In the genomic region with DNA sequence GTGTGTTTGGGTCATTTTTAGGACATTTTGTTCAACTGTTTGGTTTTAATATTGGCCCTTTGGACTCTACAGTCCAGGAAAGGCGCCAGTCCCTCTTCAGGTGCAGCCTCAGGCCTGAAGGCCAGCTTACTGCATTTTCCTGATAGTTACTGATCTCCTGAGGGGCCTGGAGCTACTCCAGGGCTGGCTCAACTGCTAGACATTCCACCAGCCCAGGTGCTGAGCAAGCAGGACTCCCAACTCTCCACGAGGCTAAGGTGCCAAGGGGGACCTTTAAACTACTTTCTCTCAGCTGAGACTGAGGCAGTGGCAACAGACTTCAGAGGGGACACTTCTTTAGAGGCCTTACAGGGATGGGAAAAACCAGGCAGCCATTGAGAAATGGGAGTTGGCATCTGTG, we compare ENCODE assay signal across 23 mouse cellular contexts. TPM values are rescaled to one million over a fixed set of nuclear protein-coding genes. Genes with fewer than 3 reads are reported as not detected.
A peak's percentile ranks its signal among the peaks of the same experiment; 100 is the strongest.
DNase-seq lines count a peak whose midpoint lies in the region; ATAC-seq and TF ChIP-seq lines count a peak whose summit lies in the region.
"Had no signal": no experiment of that assay in that cellular context is flagged by ENCODE, and none has a peak within 500 bp of the region (broad histone marks: within the 10 kb centered on the region; RNA-seq: fewer than 3 reads in every experiment).

No protein-coding gene starts in this region.

- H3K9ac ChIP-seq in intestine, postnatal 0 days (ENCODE audit: low read depth, low read length): no peak overlapping the region
- no peak overlapping the region for H3K9ac ChIP-seq in intestine, embryonic 16.5 days (ENCODE audit: low read depth, low read length)
- H3K9ac ChIP-seq in liver, adult 2 months (ENCODE audit: low read depth, low read length): no peak overlapping the region
- no peak overlapping the region for H3K9ac ChIP-seq in liver, embryonic 11.5 days (ENCODE audit: low read depth, low read length)
- H3K9ac ChIP-seq in kidney, postnatal 0 days (ENCODE audit: low read depth, low read length): no peak overlapping the region
- H3K9ac ChIP-seq: forebrain, embryonic 13.5 days; forebrain, postnatal 0 days; hindbrain, embryonic 13.5 days had no signal

- no peak for TF ChIP-seq POLR2A in liver, adult 2 months (IDR thresholded peaks at IDR 0.05; ENCODE audit: extremely low read depth, insufficient read depth, low read length)

- no peaks in the 10 kb centered on the region for H3K79me2 ChIP-seq in liver, adult 2 months (ENCODE audit: control insufficient read depth, insufficient read depth, low read length)

- H3K4me3 ChIP-seq in intestine, postnatal 0 days (ENCODE audit: low read depth, low read length): no peak overlapping the region
- H3K4me3 ChIP-seq in intestine, embryonic 16.5 days (ENCODE audit: low read length): no peak overlapping the region
- H3K4me3 ChIP-seq in liver, adult 2 months (ENCODE audit: insufficient read depth, low read depth, low read length): no peak overlapping the region
- H3K4me3 ChIP-seq in liver, embryonic 11.5 days (ENCODE audit: low read depth, low read length): no peak overlapping the region
- no peak overlapping the region for H3K4me3 ChIP-seq in kidney, postnatal 0 days (replicated peaks; ENCODE audit: low read depth, low read length)
- H3K4me3 ChIP-seq: embryonic facial prominence, embryonic 10.5 days; forebrain, embryonic 13.5 days; hindbrain, embryonic 13.5 days had no signal

- peak; percentile 67 for DNase-seq in liver, adult 2 months (ENCODE audit: extremely low read depth, low read depth, low spot score)
- DNase-seq in liver, embryonic 11.5 days (ENCODE audit: low spot score): no peak
- DNase-seq in kidney, postnatal 0 days (ENCODE audit: low spot score): no peak
- peak; percentile 87 to 94 for DNase-seq in kidney, postnatal 36 days
- no peak for DNase-seq in adrenal gland, adult 18-20 months (ENCODE audit: low spot score in 2 of 2)
- DNase-seq: adrenal gland, adult 8-10 months; adrenal gland, postnatal 36 days; cerebellum, adult 2 months; cerebellum, postnatal 10 days; forebrain, postnatal 0 days; gastrocnemius, postnatal 14 days; heart, postnatal 10 days had no signal

- peaks cover 26% of the 10 kb centered on the region; the same call in 1 of the 2 replicates for H3K36me3 ChIP-seq in intestine, postnatal 0 days (ENCODE audit: control insufficient read depth, insufficient read depth)
- peaks cover 6% of the 10 kb centered on the region; the same call in 1 of the 2 replicates for H3K36me3 ChIP-seq in intestine, embryonic 16.5 days (ENCODE audit: control insufficient read depth, insufficient read depth, low read length)
- peaks cover 8% of the 10 kb centered on the region; the same call in 1 of the 2 replicates for H3K36me3 ChIP-seq in liver, adult 2 months (ENCODE audit: control insufficient read depth, insufficient read depth, low read length)
- peaks cover 17% of the 10 kb centered on the region for H3K36me3 ChIP-seq in liver, embryonic 11.5 days (ENCODE audit: control insufficient read depth, insufficient read depth, low read length)
- peaks cover 22% of the 10 kb centered on the region; the same call in 1 of the 2 replicates for H3K36me3 ChIP-seq in kidney, postnatal 0 days (ENCODE audit: insufficient read depth, low read length)

- H3K9me3 ChIP-seq in intestine, postnatal 0 days (ENCODE audit: control insufficient read depth): no peaks in the 10 kb centered on the region
- no peaks in the 10 kb centered on the region for H3K9me3 ChIP-seq in intestine, embryonic 16.5 days (ENCODE audit: control insufficient read depth, low read length)
- H3K9me3 ChIP-seq in liver, embryonic 11.5 days (ENCODE audit: control insufficient read depth, low read length): no peaks in the 10 kb centered on the region
- H3K9me3 ChIP-seq in kidney, postnatal 0 days (replicated peaks; ENCODE audit: low read length): no peaks in the 10 kb centered on the region
- H3K9me3 ChIP-seq: forebrain, embryonic 13.5 days; hindbrain, embryonic 13.5 days had no signal

- no peaks in the 10 kb centered on the region for H3K27me3 ChIP-seq in intestine, postnatal 0 days (replicated peaks; ENCODE audit: control insufficient read depth, insufficient read depth, low read length)
- no peaks in the 10 kb centered on the region for H3K27me3 ChIP-seq in intestine, embryonic 16.5 days (replicated peaks; ENCODE audit: control insufficient read depth, insufficient read depth, low read length)
- no peaks in the 10 kb centered on the region for H3K27me3 ChIP-seq in liver, adult 2 months (ENCODE audit: control insufficient read depth, insufficient read depth, low read length)
- no peaks in the 10 kb centered on the region for H3K27me3 ChIP-seq in liver, embryonic 11.5 days (replicated peaks; ENCODE audit: control insufficient read depth, insufficient read depth, low read length)
- H3K27me3 ChIP-seq in kidney, postnatal 0 days (ENCODE audit: insufficient read depth, low read length): no peaks in the 10 kb centered on the region
- H3K27me3 ChIP-seq: CH12.LX; forebrain, embryonic 13.5 days; hindbrain, embryonic 13.5 days; Patski had no signal

- no peak for TF ChIP-seq CTCF in intestine, postnatal 0 days (IDR thresholded peaks at IDR 0.05; ENCODE audit: low read depth)
- no peak for TF ChIP-seq CTCF in liver, adult 2 months (IDR thresholded peaks at IDR 0.05; ENCODE audit: low read depth, low read length)
- TF ChIP-seq CTCF in kidney, postnatal 0 days (IDR thresholded peaks at IDR 0.05; ENCODE audit: low read depth): no peak

- 60% methylated on average over 2 of the region's 2 CpGs for WGBS in intestine, postnatal 0 days
- 78% methylated on average over 2 of the region's 2 CpGs for WGBS in intestine, embryonic 16.5 days
- 23% methylated on average over 2 of the region's 2 CpGs for WGBS in liver, adult 2 months
- WGBS in liver, embryonic 11.5 days: 77% methylated on average over 2 of the region's 2 CpGs
- 69% methylated on average over 2 of the region's 2 CpGs for WGBS in kidney, postnatal 0 days

- H3K4me2 ChIP-seq in intestine, postnatal 0 days (replicated peaks; ENCODE audit: low read depth): no peak overlapping the region
- no peak overlapping the region for H3K4me2 ChIP-seq in intestine, embryonic 16.5 days (ENCODE audit: low read depth, low read length)
- no peak overlapping the region for H3K4me2 ChIP-seq in liver, embryonic 11.5 days
- no peak overlapping the region for H3K4me2 ChIP-seq in kidney, postnatal 0 days (ENCODE audit: low read length)
- H3K4me2 ChIP-seq: forebrain, embryonic 13.5 days; hindbrain, embryonic 13.5 days had no signal

- H3K27ac ChIP-seq in intestine, postnatal 0 days (ENCODE audit: low read depth, low read length): peak overlapping the region; percentile 64
- H3K27ac ChIP-seq in intestine, embryonic 16.5 days (ENCODE audit: low read length): no peak overlapping the region
- H3K27ac ChIP-seq in liver, adult 2 months (replicated peaks; ENCODE audit: insufficient read depth, low read depth, low read length): peak overlapping the region; percentile 43
- no peak overlapping the region for H3K27ac ChIP-seq in liver, embryonic 11.5 days (ENCODE audit: low read depth, low read length)
- H3K27ac ChIP-seq in kidney, postnatal 0 days: peak overlapping the region; percentile 36; the same call in 1 of the 2 replicates
- H3K27ac ChIP-seq: embryonic facial prominence, embryonic 10.5 days; forebrain, embryonic 13.5 days; hindbrain, embryonic 13.5 days had no signal

- ATAC-seq in intestine, postnatal 0 days: no peak
- no peak for ATAC-seq in intestine, embryonic 16.5 days
- no peak for ATAC-seq in liver, embryonic 11.5 days (replicated peaks; ENCODE audit: low FRiP score)
- 0 out of 2 replicates have a peak, but pooled peaks have one; percentile 18 for ATAC-seq in kidney, postnatal 0 days (replicated peaks; ENCODE audit: low FRiP score, low read depth)
- ATAC-seq: activated CD4-positive, CD25-positive, alpha-beta regulatory T cell, adult 4 months; forebrain, embryonic 13.5 days; forebrain, postnatal 0 days; Patski had no signal

- peaks cover 4% of the 10 kb centered on the region; the same call in 1 of the 2 replicates for H3K4me1 ChIP-seq in intestine, postnatal 0 days (replicated peaks; ENCODE audit: control insufficient read depth, insufficient read depth, low read length)
- H3K4me1 ChIP-seq in intestine, embryonic 16.5 days (ENCODE audit: control insufficient read depth, insufficient read depth, low read length): peaks cover 7% of the 10 kb centered on the region
- H3K4me1 ChIP-seq in liver, adult 2 months (ENCODE audit: control insufficient read depth, insufficient read depth, low read length): peaks cover 18% of the 10 kb centered on the region
- peaks cover 14% of the 10 kb centered on the region for H3K4me1 ChIP-seq in liver, embryonic 11.5 days (replicated peaks; ENCODE audit: control insufficient read depth, insufficient read depth, low read length)
- H3K4me1 ChIP-seq in kidney, postnatal 0 days (replicated peaks; ENCODE audit: insufficient read depth, low read length): peaks cover 8% of the 10 kb centered on the region

RNA-seq across cellular contexts. Expression of a gene that starts 4.7 kb away (rescaled TPM):
- polyA plus RNA-seq in intestine, postnatal 0 days (2015; fragmentation: Nextera tagmentation; extraction: Ambion mirVana): 52.0 and 54.4 TPM in 2 replicates
- 97.6 and 111 TPM in 2 replicates for polyA plus RNA-seq in intestine, embryonic 16.5 days (2015; fragmentation: Nextera tagmentation; extraction: Ambion mirVana)
- 30.7 and 43.6 TPM in 2 replicates for total RNA-seq in liver, adult 2 months (2014; rRNA removed)
- 89.7 and 101 TPM in 2 replicates for polyA plus RNA-seq in liver, adult 2 months (2012; rRNA removed)
- 167 and 169 TPM in 2 replicates for polyA plus RNA-seq in liver, embryonic 11.5 days (2014; fragmentation: Nextera tagmentation; extraction: Ambion mirVana)
- 137 and 142 TPM in 2 replicates for polyA plus RNA-seq in kidney, postnatal 0 days (2015; fragmentation: Nextera tagmentation; extraction: Ambion mirVana)
- total RNA-seq in adrenal gland, adult 18-20 months (2021): 100 to 1,000 TPM in 1 of 2 experiments, 10 to 100 TPM in 1; 83.2 to 110 TPM

RNA-seq across cellular contexts. Expression of a gene that starts 5.1 kb away (rescaled TPM):
- polyA plus RNA-seq in intestine, postnatal 0 days (2015; fragmentation: Nextera tagmentation; extraction: Ambion mirVana): 910 and 912 TPM in 2 replicates
- polyA plus RNA-seq in intestine, embryonic 16.5 days (2015; fragmentation: Nextera tagmentation; extraction: Ambion mirVana): 234 and 241 TPM in 2 replicates
- total RNA-seq in liver, adult 2 months (2014; rRNA removed): 403 and 615 TPM in 2 replicates
- polyA plus RNA-seq in liver, adult 2 months (2012; rRNA removed): 364 and 379 TPM in 2 replicates
- polyA plus RNA-seq in liver, embryonic 11.5 days (2014; fragmentation: Nextera tagmentation; extraction: Ambion mirVana): 106 and 117 TPM in 2 replicates
- polyA plus RNA-seq in kidney, postnatal 0 days (2015; fragmentation: Nextera tagmentation; extraction: Ambion mirVana): 822 and 884 TPM in 2 replicates
- total RNA-seq in adrenal gland, adult 18-20 months (2021): 100 to 1,000 TPM; 303 to 375 TPM

RNA-seq across cellular contexts. Expression of a gene that starts 16.8 kb away (rescaled TPM):
- 63.6 TPM in 2 replicates for polyA plus RNA-seq in intestine, postnatal 0 days (2015; fragmentation: Nextera tagmentation; extraction: Ambion mirVana)
- 41.7 and 47.7 TPM in 2 replicates for polyA plus RNA-seq in intestine, embryonic 16.5 days (2015; fragmentation: Nextera tagmentation; extraction: Ambion mirVana)
- total RNA-seq in liver, adult 2 months (2014; rRNA removed): 25.9 and 27.7 TPM in 2 replicates
- polyA plus RNA-seq in liver, adult 2 months (2012; rRNA removed): 36.6 and 40.6 TPM in 2 replicates
- 4.1 and 5.9 TPM in 2 replicates for polyA plus RNA-seq in liver, embryonic 11.5 days (2014; fragmentation: Nextera tagmentation; extraction: Ambion mirVana)
- polyA plus RNA-seq in kidney, postnatal 0 days (2015; fragmentation: Nextera tagmentation; extraction: Ambion mirVana): 22.7 and 23.0 TPM in 2 replicates
- total RNA-seq in adrenal gland, adult 18-20 months (2021): 10 to 100 TPM; 38.7 to 63.0 TPM

RNA-seq across cellular contexts. Expression of a gene that starts 20.3 kb away (rescaled TPM):
- 0.65 and 0.76 TPM in 2 replicates for polyA plus RNA-seq in intestine, postnatal 0 days (2015; fragmentation: Nextera tagmentation; extraction: Ambion mirVana)
- 0.73 and 1.4 TPM in 2 replicates for polyA plus RNA-seq in intestine, embryonic 16.5 days (2015; fragmentation: Nextera tagmentation; extraction: Ambion mirVana)
- total RNA-seq in liver, adult 2 months (2014; rRNA removed): not detected in 2 replicates
- not detected in 2 replicates for polyA plus RNA-seq in liver, adult 2 months (2012; rRNA removed)
- polyA plus RNA-seq in liver, embryonic 11.5 days (2014; fragmentation: Nextera tagmentation; extraction: Ambion mirVana): 0.49 and 0.91 TPM in 2 replicates
- polyA plus RNA-seq in kidney, postnatal 0 days (2015; fragmentation: Nextera tagmentation; extraction: Ambion mirVana): 3.9 and 4.0 TPM in 2 replicates
- 1 to 10 TPM in 1 of 2 experiments, not detected in 1; 1.2 TPM for total RNA-seq in adrenal gland, adult 18-20 months (2021)
- total RNA-seq: adrenal gland, adult 8-10 months; adrenal gland, postnatal 36 days; CH12.LX; gastrocnemius, adult 18-20 months; gastrocnemius, postnatal 14 days; heart, adult 8-10 months; heart, postnatal 10 days; hematopoietic stem cell, adult 5-6 weeks had no signal
- polyA plus RNA-seq: activated CD4-positive, CD25-positive, alpha-beta regulatory T cell, adult 4 months; forebrain, embryonic 13.5 days had no signal

RNA-seq across cellular contexts. Expression of a gene that starts 29.5 kb away (rescaled TPM):
- polyA plus RNA-seq in intestine, postnatal 0 days (2015; fragmentation: Nextera tagmentation; extraction: Ambion mirVana): 0.21 and 0.38 TPM in 2 replicates
- 0.45 and 0.48 TPM in 2 replicates for polyA plus RNA-seq in intestine, embryonic 16.5 days (2015; fragmentation: Nextera tagmentation; extraction: Ambion mirVana)
- 0.07 TPM in 1 of 2 replicates, not detected in the other for total RNA-seq in liver, adult 2 months (2014; rRNA removed)
- 0.05 TPM in 1 of 2 replicates, not detected in the other for polyA plus RNA-seq in liver, adult 2 months (2012; rRNA removed)
- 0.18 and 0.38 TPM in 2 replicates for polyA plus RNA-seq in liver, embryonic 11.5 days (2014; fragmentation: Nextera tagmentation; extraction: Ambion mirVana)
- polyA plus RNA-seq in kidney, postnatal 0 days (2015; fragmentation: Nextera tagmentation; extraction: Ambion mirVana): 0.46 and 0.69 TPM in 2 replicates
- total RNA-seq in adrenal gland, adult 18-20 months (2021): under 1 TPM; 0.23 to 0.35 TPM
- total RNA-seq: gastrocnemius, adult 18-20 months; gastrocnemius, postnatal 14 days; heart, adult 8-10 months; hematopoietic stem cell, adult 5-6 weeks had no signal
- polyA plus RNA-seq: activated CD4-positive, CD25-positive, alpha-beta regulatory T cell, adult 4 months; embryonic facial prominence, embryonic 10.5 days; forebrain, embryonic 13.5 days had no signal

Comparison
In these comparisons a context has a peak if more than half of its experiments do, and no peak if none do; other contexts are left out.
1. H3K27ac ChIP-seq: peak in intestine, postnatal 0 days (single experiment), liver, adult 2 months (single experiment) and kidney, postnatal 0 days (single experiment); none in intestine, embryonic 16.5 days (single experiment) and liver, embryonic 11.5 days (single experiment).
2. DNase-seq: peak in liver, adult 2 months (single experiment) and kidney, postnatal 36 days (2 of 2); none in liver, embryonic 11.5 days (single experiment), kidney, postnatal 0 days (single experiment) and adrenal gland, adult 18-20 months (0 of 2).